Mouse (Mus musculus) activated CD4-positive, CD25-positive, alpha-beta regulatory T cell, adult 4 months (primary cell): ENCODE measurements around the gene Fxr2. TPM values are rescaled to one million over a fixed set of nuclear protein-coding genes. Genes with fewer than 3 reads are reported as not detected.

Source experiments
- ATAC-seq: one replicate; pipeline ENCODE4 v1.8.0; 2017
- polyA plus RNA-seq, 2 experiments: library from polyadenylated mRNA; unstranded; fragments of 100-300 nt; shearing (Covaris generic); gene quantifications; one replicate each; pipeline ENCODE4 v1.2.1; 2017

Fxr2 gene
- 1 to 10 TPM; 6.5 to 7.1 TPM for polyA plus RNA-seq

GRCm38 (mm10) chr11:69632284-69633089 lies at the start of gene Fxr2:
Gene Fxr2 (plus strand): TSS chr11:69632990.
- peak; percentile 82 for ATAC-seq

GRCm38 (mm10) chr11:69584008-69584407 lies 48.8 kb upstream of the Fxr2 start:
- no peak for ATAC-seq

- ATAC-seq = no peak
Observed at GRCm38 (mm10) chr11:69584937-69585336, 47.9 kb upstream of the Fxr2 start.

GRCm38 (mm10) chr11:69585718-69586325 lies 47.0 kb upstream of the Fxr2 start:
- ATAC-seq = no peak

GRCm38 (mm10) chr11:69589207-69589834 lies 43.5 kb upstream of the Fxr2 start:
- no peak for ATAC-seq

- no peak for ATAC-seq
Observed at GRCm38 (mm10) chr11:69590622-69591021, 42.2 kb upstream of the Fxr2 start.

- no peak for ATAC-seq
Observed at GRCm38 (mm10) chr11:69591424-69591823, 41.4 kb upstream of the Fxr2 start.

- ATAC-seq = no peak
Observed at GRCm38 (mm10) chr11:69591899-69592637, 40.7 kb upstream of the Fxr2 start.

- ATAC-seq = no peak
Observed at GRCm38 (mm10) chr11:69592799-69593198, 40.0 kb upstream of the Fxr2 start.

GRCm38 (mm10) chr11:69594853-69595252 lies 37.9 kb upstream of the Fxr2 start:
- no peak for ATAC-seq

GRCm38 (mm10) chr11:69599436-69599835 lies 33.4 kb upstream of the Fxr2 start:
- no peak for ATAC-seq

- ATAC-seq = no peak
Observed at GRCm38 (mm10) chr11:69600098-69600497, 32.7 kb upstream of the Fxr2 start.

- ATAC-seq = no peak
Observed at GRCm38 (mm10) chr11:69601768-69602167, 31.0 kb upstream of the Fxr2 start.

GRCm38 (mm10) chr11:69603516-69603915 lies 29.3 kb upstream of the Fxr2 start:
- no peak for ATAC-seq

- no peak for ATAC-seq
Observed at GRCm38 (mm10) chr11:69604347-69604746, 28.4 kb upstream of the Fxr2 start.

GRCm38 (mm10) chr11:69604795-69605664 lies 27.8 kb upstream of the Fxr2 start:
- no peak for ATAC-seq

GRCm38 (mm10) chr11:69605726-69606490 lies 26.9 kb upstream of the Fxr2 start, which contains the start of gene Atp1b2:
Gene Atp1b2 (minus strand): TSS chr11:69605942.
- ATAC-seq = peak; percentile 61

GRCm38 (mm10) chr11:69606491-69606795 lies 26.3 kb upstream of the Fxr2 start:
- no peak for ATAC-seq

- no peak for ATAC-seq
Observed at GRCm38 (mm10) chr11:69606832-69607231, 26.0 kb upstream of the Fxr2 start.

- ATAC-seq = no peak
Observed at GRCm38 (mm10) chr11:69608525-69608924, 24.3 kb upstream of the Fxr2 start.

GRCm38 (mm10) chr11:69609416-69609815 lies 23.4 kb upstream of the Fxr2 start:
- no peak for ATAC-seq
